Mouse (Mus musculus): ENCODE data around the gene Rsf1.

DNA sequence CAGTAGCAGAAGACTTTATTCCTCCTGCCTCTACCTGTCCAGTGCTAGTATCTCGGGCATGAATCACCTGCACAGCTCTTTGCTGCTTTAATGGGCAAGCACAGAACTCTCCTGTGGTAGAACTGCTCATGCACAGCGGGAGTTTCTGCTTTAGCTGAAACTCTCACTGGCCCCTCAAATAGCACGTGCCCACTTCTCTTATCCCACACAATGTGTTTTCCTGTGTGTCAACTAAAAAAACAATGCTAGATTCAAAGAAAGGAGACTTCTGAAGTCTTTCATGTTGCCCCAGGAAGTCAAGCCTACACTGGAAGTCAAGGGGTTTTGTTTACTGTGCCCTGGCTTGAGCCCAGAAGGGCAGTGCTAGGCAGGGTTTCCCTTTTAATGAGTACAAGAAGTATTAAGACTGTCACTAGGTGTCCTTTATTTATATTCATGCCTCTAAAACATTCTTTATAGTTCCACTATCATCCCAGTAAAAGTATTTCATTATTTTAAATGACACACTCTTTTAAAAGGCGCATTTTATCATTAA, 156.3 kb downstream of the Rsf1 start:
- TF ChIP-seq CTCF (IDR thresholded peaks at IDR 0.05; ENCODE audit: borderline replicate concordance, extremely low read depth, insufficient read depth, insufficient read length): no peak
- no peak for TF ChIP-seq POLR2A (IDR thresholded peaks at IDR 0.05; ENCODE audit: borderline replicate concordance, extremely low read depth, insufficient read depth, insufficient read length, poor library complexity, severe bottlenecking)
